Mouse (Mus musculus) Patski (cell line): ENCODE results near the gene Wfdc17. TPM values are rescaled to one million over a fixed set of nuclear protein-coding genes. Genes with fewer than 3 reads are reported as not detected.
A peak's percentile ranks its signal among the peaks of the same experiment; 100 is the strongest.

Source experiments
- ATAC-seq: fragments of 100-300 bp; one replicate; pipeline ENCODE4 v1.8.0; 2021
- CTCF ChIA-PET: fragments of 350-600 bp; sonication (Branson Sonifier 250); formaldehyde crosslinking; loops from one replicate; lab custom pipeline; 2022; ENCODE audit warnings: inconsistent platforms; lab: Charles Lee
- POLR2A ChIA-PET: fragments of 350-600 bp; sonication (Branson Sonifier 250); formaldehyde crosslinking; loops from one replicate; lab custom pipeline; 2022; ENCODE audit warnings: antibody characterized with exemption, inconsistent platforms; lab: Charles Lee
- DNase-seq: peaks from one replicate; pipeline ENCODE4 v3.0.0-alpha.2; 2011; ENCODE audit warnings: low read depth, low spot score
- H3K27me3 ChIP-seq: fragments of 371-371 bp; one replicate; pipeline ENCODE4 v1.5.1; 2021
- CTCF ChIP-seq: fragments of 100-300 bp; IDR thresholded peaks from one replicate; pipeline ENCODE4 v1.5.1; 2021
- in situ Hi-C: fragments of 300-500 bp; cut with MboI; formaldehyde crosslinking; loops from 3 replicates; pipeline ENCODE4 v1.11.1; 2018; ENCODE audit warnings: low pct_unique_long_range_greater_than_20kb, mixed read lengths
- polyA plus RNA-seq: library from polyadenylated mRNA; unstranded; gene quantifications from one replicate; pipeline ENCODE4 v1.2.3, GENCODE M21; 2021

Gene Wfdc17
- not detected for polyA plus RNA-seq

DNA sequence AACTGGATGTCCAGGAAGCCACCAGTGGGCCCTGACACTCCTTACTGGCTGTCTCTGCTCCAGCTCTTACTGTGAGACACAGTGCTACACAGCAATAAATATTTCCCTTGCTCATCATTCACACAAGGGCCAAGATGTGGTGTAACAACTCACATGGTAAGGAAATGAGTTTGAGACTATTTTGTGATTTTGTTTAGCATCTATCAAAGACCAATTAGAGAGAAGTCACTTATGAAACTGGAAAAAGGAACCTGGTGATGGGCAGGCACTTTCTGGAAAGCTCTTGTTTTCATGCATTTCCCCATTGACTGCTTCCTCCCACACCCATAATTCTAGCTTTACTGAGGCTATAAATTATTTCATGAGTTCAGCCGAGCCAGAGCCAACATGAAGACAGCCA lies at the start of gene Wfdc17:
TSS of gene Wfdc17 (plus strand) at position 287 of the 400 bp plus-strand sequence.
- in situ Hi-C loops, result no loop called here
- DNase-seq (no peak), ATAC-seq (no peak)
- H3K27me3 ChIP-seq, result no peaks in the 10 kb centered on the region
- ChIA-PET CTCF (no interaction called here), POLR2A (interaction anchor here (0.6 kb wide), 1 partner anchor 246 kb away, joined by 4 read pairs; no protein-coding TSS in a partner anchor)
- TF ChIP-seq CTCF, result no peak

DNA sequence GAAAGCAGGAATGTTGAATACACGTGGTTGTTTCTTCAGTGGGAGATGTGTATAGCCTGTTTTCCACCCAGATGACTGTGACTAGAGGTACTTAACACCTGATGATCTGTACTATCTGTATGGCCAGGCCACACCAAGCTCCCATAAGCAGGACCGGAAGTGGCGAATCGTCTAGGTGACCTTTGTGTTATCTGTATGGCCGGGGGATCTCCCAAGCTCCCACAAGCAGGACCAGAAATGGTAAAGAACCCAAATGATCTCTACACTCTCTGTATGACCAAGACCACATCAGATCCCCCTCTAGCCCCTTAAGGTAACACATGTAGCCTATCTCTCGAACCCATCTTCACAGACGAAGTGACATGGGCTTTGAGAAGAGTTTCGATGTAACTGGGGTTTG lies 49.2 kb upstream of the Wfdc17 start:
- DNase-seq (no peak), ATAC-seq (no peak)
- CTCF ChIA-PET, result no interaction called here
- no peak for TF ChIP-seq CTCF
- in situ Hi-C loops, result loop anchor here (25.0 kb wide), 1 partner anchor 567 kb away; no protein-coding TSS in a partner anchor
- POLR2A ChIA-PET, result no interaction called here
- H3K27me3 ChIP-seq, result peaks cover 13% of the 10 kb centered on the region

DNA sequence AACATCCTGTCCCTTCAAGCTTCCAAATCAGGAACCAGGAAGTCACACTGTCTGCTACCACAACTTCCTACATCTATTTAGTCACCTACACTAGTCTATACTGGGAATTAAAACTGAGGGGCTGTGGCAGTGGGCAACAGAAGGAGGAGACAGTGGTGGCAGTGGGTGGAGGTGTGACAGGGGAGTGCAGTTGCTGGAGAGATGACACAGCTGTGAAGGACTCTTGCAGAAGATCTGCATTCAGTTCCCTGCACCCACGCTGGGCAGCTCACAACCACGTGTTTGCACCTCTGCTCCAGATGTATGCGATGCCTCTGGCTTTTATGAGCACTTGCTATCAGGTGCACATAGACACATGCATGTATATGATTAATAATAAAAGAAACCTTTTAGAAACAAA lies 46.3 kb upstream of the Wfdc17 start:
- POLR2A ChIA-PET, result no interaction called here
- CTCF ChIA-PET, result interaction anchor here (0.9 kb wide), 1 partner anchor 16 kb away, joined by 3 read pairs; no protein-coding TSS in a partner anchor
- ATAC-seq (no peak), DNase-seq (no peak)
- TF ChIP-seq CTCF, result no peak
- no peaks in the 10 kb centered on the region for H3K27me3 ChIP-seq
- in situ Hi-C loops, result loop anchor here (25.0 kb wide), 1 partner anchor 570 kb away; no protein-coding TSS in a partner anchor

DNA sequence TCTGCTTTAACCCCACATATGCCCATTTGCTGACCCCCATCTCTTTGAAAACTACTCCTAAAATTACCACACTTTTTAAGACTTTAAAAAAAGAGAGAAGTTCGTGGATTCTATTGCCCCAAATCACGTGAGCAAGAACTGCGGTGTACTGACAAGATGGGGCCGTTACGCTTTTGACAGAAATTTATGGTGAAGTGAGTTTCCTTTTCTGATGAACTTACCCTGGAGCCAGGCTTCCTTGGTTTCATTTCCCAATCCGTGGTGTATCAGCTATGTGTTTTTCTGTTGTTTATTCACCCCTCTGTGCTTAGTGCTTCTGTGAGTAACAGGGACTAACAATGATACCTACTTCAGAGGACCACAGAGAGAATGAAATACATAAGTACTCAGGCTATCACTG lies 45.0 kb upstream of the Wfdc17 start:
- ATAC-seq (no peak), DNase-seq (no peak)
- no peaks in the 10 kb centered on the region for H3K27me3 ChIP-seq
- in situ Hi-C loops, result loop anchor here (25.0 kb wide), 1 partner anchor 571 kb away; no protein-coding TSS in a partner anchor
- no peak for TF ChIP-seq CTCF
- CTCF ChIA-PET, result no interaction called here
- POLR2A ChIA-PET, result no interaction called here

DNA sequence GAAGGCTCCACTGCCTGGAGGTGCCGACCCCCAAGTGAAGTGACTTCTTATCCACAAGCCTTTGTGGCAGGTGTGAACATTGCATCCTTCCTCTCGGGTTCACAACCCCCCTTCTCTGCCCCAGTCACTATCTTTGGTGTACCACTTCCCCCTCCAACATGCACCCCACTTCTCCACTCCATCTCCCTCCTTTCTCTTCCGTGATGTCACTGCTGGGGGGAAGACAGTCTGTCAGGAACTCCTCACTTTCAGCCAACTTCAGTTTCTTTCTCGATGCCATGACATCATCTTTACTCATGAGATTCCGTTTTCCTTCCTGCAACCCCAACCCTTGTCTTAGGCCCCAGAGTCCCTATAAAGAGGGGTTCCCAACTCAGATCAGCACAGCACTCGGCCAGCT lies 41.6 kb upstream of the Wfdc17 start, which contains the start of gene Ccl4:
TSS of gene Ccl4 (plus strand) at position 381 of the 400 bp plus-strand sequence.
- in situ Hi-C loops, result loop anchor here (25.0 kb wide), 1 partner anchor 575 kb away; no protein-coding TSS in a partner anchor
- no peak for DNase-seq
- POLR2A ChIA-PET, result no interaction called here
- no peaks in the 10 kb centered on the region for H3K27me3 ChIP-seq
- ATAC-seq, result no peak
- CTCF ChIA-PET, result no interaction called here
- no peak for TF ChIP-seq CTCF

DNA sequence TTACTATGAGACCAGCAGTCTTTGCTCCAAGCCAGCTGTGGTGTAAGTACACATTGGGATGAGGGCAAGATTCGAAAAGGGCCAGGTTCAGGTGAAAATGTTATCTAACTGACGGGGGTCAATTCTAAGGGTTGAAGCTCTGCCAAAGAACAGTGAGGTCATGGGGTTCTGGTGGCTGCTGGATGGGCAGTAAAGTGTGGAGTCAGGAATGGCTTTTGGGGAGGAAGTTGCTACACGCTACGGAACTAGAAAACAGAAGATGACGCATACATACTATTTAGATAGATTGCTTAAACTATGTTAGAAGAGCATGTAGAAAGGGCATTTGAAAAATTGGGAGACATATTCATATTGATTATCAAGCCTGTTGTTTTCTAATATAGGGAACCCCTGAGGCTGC lies 40.3 kb upstream of the Wfdc17 start:
- ATAC-seq (no peak), DNase-seq (no peak)
- no peaks in the 10 kb centered on the region for H3K27me3 ChIP-seq
- ChIA-PET POLR2A (no interaction called here), CTCF (interaction anchor here (0.7 kb wide), 1 partner anchor 8 kb away, joined by 3 read pairs; no protein-coding TSS in a partner anchor)
- no peak for TF ChIP-seq CTCF
- in situ Hi-C loops, result loop anchor here (25.0 kb wide), 1 partner anchor 576 kb away; no protein-coding TSS in a partner anchor

DNA sequence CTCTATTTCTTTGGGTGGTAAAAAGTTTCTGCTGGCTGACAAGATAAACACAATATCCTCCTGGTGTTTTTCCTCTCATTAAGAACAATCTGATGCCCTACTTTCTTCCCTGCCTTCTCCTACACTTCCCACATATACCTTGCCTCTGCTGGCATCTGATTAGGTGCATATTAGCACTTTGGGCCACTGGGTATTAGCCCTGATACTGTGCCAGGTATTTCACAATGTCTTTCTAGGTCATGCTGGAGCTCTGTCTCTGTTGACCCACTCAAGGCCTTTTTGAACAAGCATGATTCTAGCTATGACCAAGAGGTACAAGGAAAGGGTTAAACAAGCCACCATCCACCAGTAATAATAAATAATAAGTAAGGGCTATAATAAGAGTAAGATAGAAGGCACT lies 32.0 kb upstream of the Wfdc17 start:
- ATAC-seq, result no peak
- ChIA-PET POLR2A (no interaction called here), CTCF (interaction anchor here (1.0 to 1.2 kb wide), 2 partner anchors 8 to 19 kb away, joined by 3 read pairs; no protein-coding TSS in a partner anchor)
- peaks cover 16% of the 10 kb centered on the region for H3K27me3 ChIP-seq
- no peak for DNase-seq
- TF ChIP-seq CTCF, result no peak
- in situ Hi-C loops, result loop anchor here (25.0 kb wide), 1 partner anchor 584 kb away; no protein-coding TSS in a partner anchor

DNA sequence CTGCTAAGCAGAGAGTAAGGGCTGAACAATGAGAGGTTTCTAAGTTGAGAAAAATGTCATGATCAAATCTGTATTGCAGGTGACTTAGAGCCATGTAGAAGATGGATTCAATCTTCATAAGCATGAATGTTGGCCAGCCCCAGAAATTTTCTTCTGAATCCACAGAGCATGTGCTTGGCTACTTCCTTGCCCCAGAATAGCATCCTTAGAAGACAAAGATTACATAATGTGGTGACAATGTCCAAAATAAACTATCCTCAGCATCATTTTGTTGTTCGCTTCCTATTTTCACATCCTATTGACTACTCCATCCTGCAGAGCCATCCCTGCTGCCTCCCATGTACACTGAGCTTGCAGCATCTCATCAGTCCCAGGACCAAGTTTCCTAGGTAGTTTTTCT lies 28.1 kb upstream of the Wfdc17 start:
- DNase-seq, result no peak
- no peak for TF ChIP-seq CTCF
- in situ Hi-C loops, result no loop called here
- no peak for ATAC-seq
- ChIA-PET CTCF (no interaction called here), POLR2A (no interaction called here)
- peaks cover 28% of the 10 kb centered on the region for H3K27me3 ChIP-seq

DNA sequence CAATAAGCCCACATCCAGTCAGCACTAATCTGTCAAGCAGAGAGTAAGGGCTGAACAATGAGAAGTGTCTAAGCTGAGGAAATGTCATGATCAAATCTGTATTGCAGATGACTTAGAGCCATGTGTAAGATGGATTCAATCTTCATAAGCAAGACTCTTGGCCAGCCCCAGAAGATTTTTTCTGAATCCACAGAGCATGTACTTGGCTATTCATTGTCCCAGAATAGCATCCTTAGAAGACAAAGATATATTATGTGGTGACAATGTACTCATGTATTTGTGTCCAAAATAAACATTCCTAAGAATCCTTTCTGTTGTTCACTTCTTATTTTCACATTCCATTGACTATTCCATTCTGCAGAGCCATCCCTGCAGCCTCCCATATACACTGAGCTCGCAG lies 13.9 kb upstream of the Wfdc17 start:
- TF ChIP-seq CTCF, result no peak
- in situ Hi-C loops, result no loop called here
- ChIA-PET POLR2A (no interaction called here), CTCF (interaction anchor here (0.8 kb wide), 1 partner anchor 12 kb away, joined by 3 read pairs; no protein-coding TSS in a partner anchor)
- ATAC-seq (peak; percentile 60), DNase-seq (no peak)
- H3K27me3 ChIP-seq, result peaks cover 3% of the 10 kb centered on the region

DNA sequence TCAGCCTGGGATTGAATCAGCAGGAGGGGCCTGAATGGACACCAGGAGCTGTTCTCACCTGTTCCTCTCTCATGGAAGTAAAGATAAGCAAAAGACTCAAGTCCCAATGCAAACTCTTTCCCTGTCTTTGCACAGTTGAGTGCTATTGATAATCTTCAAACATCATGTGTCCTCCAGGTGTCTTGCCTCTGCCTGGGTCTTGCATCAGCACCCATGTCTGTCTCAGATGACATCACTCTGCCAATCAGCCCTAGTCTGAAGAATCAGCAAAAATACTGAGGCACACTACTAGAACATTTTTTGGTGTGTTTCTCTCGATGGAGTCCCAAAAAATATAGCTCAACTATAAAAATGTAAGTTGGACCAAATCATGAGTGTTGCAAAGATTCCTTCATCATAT lies 11.8 kb upstream of the Wfdc17 start:
- ChIA-PET CTCF (no interaction called here), POLR2A (no interaction called here)
- no peak for ATAC-seq
- in situ Hi-C loops, result no loop called here
- TF ChIP-seq CTCF, result no peak
- no peak for DNase-seq
- H3K27me3 ChIP-seq, result no peaks in the 10 kb centered on the region

DNA sequence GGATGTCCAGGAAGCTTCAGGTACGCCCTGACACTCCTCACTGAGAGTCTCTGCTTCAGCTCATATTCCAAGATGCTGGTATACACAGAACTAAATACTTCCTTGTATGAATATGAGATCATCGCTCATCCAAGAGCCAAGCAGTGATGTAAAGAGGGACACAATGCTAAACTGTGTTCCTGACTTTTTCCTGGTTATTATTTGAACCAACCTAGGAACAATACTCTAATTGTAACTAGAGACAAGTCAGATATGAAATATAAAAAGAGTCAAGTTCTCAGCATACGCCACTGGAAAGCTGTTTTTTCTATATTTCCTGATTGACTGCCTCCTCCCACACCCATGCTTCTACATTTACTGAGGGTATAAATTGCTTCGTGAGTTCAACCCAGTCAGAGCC lies 4.9 kb downstream of the Wfdc17 start, which contains the start of gene Wfdc18:
TSS of gene Wfdc18 (plus strand) at position 301 of the 400 bp plus-strand sequence.
- ChIA-PET POLR2A (no interaction called here), CTCF (no interaction called here)
- DNase-seq (no peak), ATAC-seq (no peak)
- no peaks in the 10 kb centered on the region for H3K27me3 ChIP-seq
- in situ Hi-C loops, result no loop called here
- no peak for TF ChIP-seq CTCF
